12 mouse cellular contexts compared by ENCODE assay signal in genomic region chr19:27038298-27038697, GRCm38 (mm10).
A peak's percentile ranks its signal among the peaks of the same experiment; 100 is the strongest.
DNase-seq lines count a peak whose midpoint lies in the region; ATAC-seq and TF ChIP-seq lines count a peak whose summit lies in the region.
"Had no signal": no experiment of that assay in that cellular context is flagged by ENCODE, and none has a peak within 500 bp of the region (broad histone marks: within the 10 kb centered on the region; RNA-seq: fewer than 3 reads in every experiment).

No protein-coding gene starts in this region.

- H3K9me3 ChIP-seq in stomach, embryonic 14.5 days (ENCODE audit: control insufficient read depth, low read depth, low read length) = no peaks in the 10 kb centered on the region
- H3K9me3 ChIP-seq in stomach, postnatal 0 days (ENCODE audit: control insufficient read depth, low read length) = no peaks in the 10 kb centered on the region
- no peaks in the 10 kb centered on the region for H3K9me3 ChIP-seq in limb, embryonic 12.5 days
- H3K9me3 ChIP-seq: forebrain, embryonic 13.5 days; liver, embryonic 12.5 days had no signal

- H3K36me3 ChIP-seq in stomach, embryonic 14.5 days (ENCODE audit: control insufficient read depth, insufficient read depth, low read length) = no peaks in the 10 kb centered on the region
- H3K36me3 ChIP-seq in stomach, postnatal 0 days (ENCODE audit: control insufficient read depth, insufficient read depth, low read length) = no peaks in the 10 kb centered on the region
- no peaks in the 10 kb centered on the region for H3K36me3 ChIP-seq in limb, embryonic 12.5 days
- H3K36me3 ChIP-seq: liver, embryonic 12.5 days had no signal

- peak; percentile 72; the same call in 1 of the 2 replicates for ATAC-seq in stomach, embryonic 14.5 days (ENCODE audit: insufficient number of reproducible peaks, insufficient read depth, low FRiP score, low read depth)
- ATAC-seq in stomach, postnatal 0 days (ENCODE audit: low FRiP score, low TSS enrichment) = no peak; the same call in 1 of the 2 replicates
- no peak for ATAC-seq in limb, embryonic 12.5 days (ENCODE audit: insufficient number of reproducible peaks, insufficient read depth, low FRiP score, low TSS enrichment, low read depth)
- ATAC-seq: CD4-positive, CD25-positive, alpha-beta regulatory T cell, adult 4 months; forebrain, embryonic 13.5 days; liver, embryonic 12.5 days had no signal

- no peaks in the 10 kb centered on the region for H3K27me3 ChIP-seq in stomach, embryonic 14.5 days (ENCODE audit: control insufficient read depth, insufficient read depth, low read length)
- H3K27me3 ChIP-seq in stomach, postnatal 0 days (ENCODE audit: control insufficient read depth, insufficient read depth, low read length) = no peaks in the 10 kb centered on the region
- no peaks in the 10 kb centered on the region for H3K27me3 ChIP-seq in limb, embryonic 12.5 days
- H3K27me3 ChIP-seq: forebrain, embryonic 13.5 days; liver, embryonic 12.5 days had no signal

- DNase-seq in gastrocnemius, adult 2 months = no peak
- DNase-seq in gastrocnemius, postnatal 14 days = no peak
- no peak for DNase-seq in stomach, postnatal 0 days (ENCODE audit: low spot score)
- DNase-seq in layer of hippocampus, adult 2 months (ENCODE audit: low spot score in 2 of 2) = no peak
- no peak for DNase-seq in right cerebral cortex, postnatal 25 days
- DNase-seq in spleen, postnatal 14 days (ENCODE audit: low spot score in 2 of 2) = no peak
- DNase-seq: cerebellum, adult 9-11 months had no signal

- intact Hi-C loops in gastrocnemius, adult 2 months (cut with DNase I) = no loop called here
- intact Hi-C loops in gastrocnemius, postnatal 14 days (cut with DNase I; ENCODE audit: low total_unique reads) = no loop called here

- TF ChIP-seq EP300 in stomach, postnatal 0 days (optimal IDR thresholded peaks at IDR 0.05) = no peak

- 13% methylated on average over 3 of the region's 3 CpGs for WGBS in stomach, embryonic 14.5 days
- 18% methylated on average over 3 of the region's 3 CpGs for WGBS in stomach, postnatal 0 days
- 6% methylated on average over 3 of the region's 3 CpGs for WGBS in limb, embryonic 12.5 days

- H3K4me1 ChIP-seq in stomach, embryonic 14.5 days (ENCODE audit: control insufficient read depth, insufficient read depth, low read length) = peaks cover 7% of the 10 kb centered on the region; the same call in 1 of the 2 replicates
- H3K4me1 ChIP-seq in stomach, postnatal 0 days (replicated peaks; ENCODE audit: control insufficient read depth, insufficient read depth) = no peaks in the 10 kb centered on the region
- H3K4me1 ChIP-seq in limb, embryonic 12.5 days (replicated peaks) = peaks cover 5% of the 10 kb centered on the region; the same call in 1 of the 2 replicates
- H3K4me1 ChIP-seq: liver, embryonic 12.5 days had no signal

- no peak overlapping the region for H3K9ac ChIP-seq in stomach, embryonic 14.5 days (replicated peaks; ENCODE audit: low read depth, low read length)
- H3K9ac ChIP-seq in stomach, postnatal 0 days (ENCODE audit: low read length) = no peak overlapping the region
- H3K9ac ChIP-seq in limb, embryonic 12.5 days (replicated peaks) = no peak overlapping the region
- H3K9ac ChIP-seq: forebrain, embryonic 13.5 days; liver, embryonic 12.5 days had no signal

- no peak for TF ChIP-seq CTCF in gastrocnemius, adult 2 months (IDR thresholded peaks at IDR 0.05)
- no peak for TF ChIP-seq CTCF in stomach, postnatal 0 days (IDR thresholded peaks at IDR 0.05; ENCODE audit: low read depth)
- TF ChIP-seq CTCF in layer of hippocampus, adult 2 months (conservative IDR thresholded peaks at IDR 0.05) = no peak

- H3K4me2 ChIP-seq in stomach, embryonic 14.5 days (replicated peaks; ENCODE audit: low read depth, low read length) = no peak overlapping the region
- H3K4me2 ChIP-seq in stomach, postnatal 0 days (replicated peaks; ENCODE audit: low read depth) = no peak overlapping the region
- no peak overlapping the region for H3K4me2 ChIP-seq in limb, embryonic 12.5 days
- H3K4me2 ChIP-seq: forebrain, embryonic 13.5 days; liver, embryonic 12.5 days had no signal

- peak overlapping the region; percentile 69 for H3K27ac ChIP-seq in gastrocnemius, adult 2 months
- 0 out of 2 replicates have a peak overlapping the region, but pooled peaks have one; percentile 33 for H3K27ac ChIP-seq in stomach, embryonic 14.5 days (ENCODE audit: low read length)
- H3K27ac ChIP-seq in stomach, postnatal 0 days (replicated peaks) = no peak overlapping the region
- H3K27ac ChIP-seq in limb, embryonic 12.5 days = peak overlapping the region; percentile 24; the same call in 1 of the 2 replicates
- no peak overlapping the region for H3K27ac ChIP-seq in layer of hippocampus, adult 2 months
- H3K27ac ChIP-seq: forebrain, embryonic 13.5 days; liver, embryonic 12.5 days had no signal

- peak overlapping the region; percentile 39 for H3K4me3 ChIP-seq in gastrocnemius, adult 2 months
- no peak overlapping the region for H3K4me3 ChIP-seq in stomach, embryonic 14.5 days (ENCODE audit: low read depth, low read length)
- H3K4me3 ChIP-seq in stomach, postnatal 0 days (ENCODE audit: low read depth, low read length) = no peak overlapping the region
- no peak overlapping the region for H3K4me3 ChIP-seq in limb, embryonic 12.5 days (replicated peaks)
- no peak overlapping the region for H3K4me3 ChIP-seq in layer of hippocampus, adult 2 months
- H3K4me3 ChIP-seq: forebrain, embryonic 13.5 days; liver, embryonic 12.5 days had no signal

Comparison
In these comparisons a context has a peak if more than half of its experiments do, and no peak if none do; other contexts are left out.
1. H3K27ac ChIP-seq: peak in gastrocnemius, adult 2 months (single experiment), stomach, embryonic 14.5 days (single experiment) and limb, embryonic 12.5 days (single experiment); none in stomach, postnatal 0 days (single experiment) and layer of hippocampus, adult 2 months (single experiment).